Mouse (Mus musculus) spleen, postnatal 10 days (tissue): ENCODE measurements around the gene Mrgpra1.
"Not testable (repeated sequence)": the region's sequence is repeated elsewhere in the genome, so short reads cannot be mapped to it uniquely, and the experiment has no call there.

Experiments
- DNase-seq, 2 experiments: peaks; one replicate each; pipeline ENCODE4 v3.0.0; 2021 to 2022; ENCODE audit warnings: low spot score in 2 of 2

Gene Mrgpra1

GRCm38 (mm10) chr7:47354140-47354539, at the start of gene Mrgpra1:
TSS of gene Mrgpra1 (minus strand) at chr7:47354240.
- no peak for DNase-seq

- DNase-seq: no peak
Measured at GRCm38 (mm10) chr7:47401125-47401524, 47.1 kb upstream of the Mrgpra1 start.

- DNase-seq: no peak
Measured at GRCm38 (mm10) chr7:47348421-47348820, 5.6 kb downstream of the Mrgpra1 start.

- DNase-seq: no peak
Measured at GRCm38 (mm10) chr7:47345905-47346478, 8.0 kb downstream of the Mrgpra1 start.

GRCm38 (mm10) chr7:47341887-47342286, 12.2 kb downstream of the Mrgpra1 start:
- DNase-seq: not testable (repeated sequence)

- not testable (repeated sequence) for DNase-seq
Measured at GRCm38 (mm10) chr7:47341389-47341788, 12.7 kb downstream of the Mrgpra1 start.

GRCm38 (mm10) chr7:47318299-47318698, 35.7 kb downstream of the Mrgpra1 start:
- DNase-seq: no peak

GRCm38 (mm10) chr7:47312289-47312688, 41.8 kb downstream of the Mrgpra1 start:
- no peak for DNase-seq

- no peak for DNase-seq
Measured at GRCm38 (mm10) chr7:47309855-47310254, 44.2 kb downstream of the Mrgpra1 start.

- DNase-seq: not testable (repeated sequence)
Measured at GRCm38 (mm10) chr7:47304661-47305060, 49.4 kb downstream of the Mrgpra1 start.

GRCm38 (mm10) chr7:47299612-47300011, 54.4 kb downstream of the Mrgpra1 start:
- DNase-seq: not testable (repeated sequence)
